Mouse (Mus musculus): ENCODE measurements around the gene Syngap1. TPM values are rescaled to one million over a fixed set of nuclear protein-coding genes. Genes with fewer than 3 reads are reported as not detected.

The Syngap1 gene
- polyA plus RNA-seq, 1 experiment from 2014 or later, result 1.6 TPM

DNA sequence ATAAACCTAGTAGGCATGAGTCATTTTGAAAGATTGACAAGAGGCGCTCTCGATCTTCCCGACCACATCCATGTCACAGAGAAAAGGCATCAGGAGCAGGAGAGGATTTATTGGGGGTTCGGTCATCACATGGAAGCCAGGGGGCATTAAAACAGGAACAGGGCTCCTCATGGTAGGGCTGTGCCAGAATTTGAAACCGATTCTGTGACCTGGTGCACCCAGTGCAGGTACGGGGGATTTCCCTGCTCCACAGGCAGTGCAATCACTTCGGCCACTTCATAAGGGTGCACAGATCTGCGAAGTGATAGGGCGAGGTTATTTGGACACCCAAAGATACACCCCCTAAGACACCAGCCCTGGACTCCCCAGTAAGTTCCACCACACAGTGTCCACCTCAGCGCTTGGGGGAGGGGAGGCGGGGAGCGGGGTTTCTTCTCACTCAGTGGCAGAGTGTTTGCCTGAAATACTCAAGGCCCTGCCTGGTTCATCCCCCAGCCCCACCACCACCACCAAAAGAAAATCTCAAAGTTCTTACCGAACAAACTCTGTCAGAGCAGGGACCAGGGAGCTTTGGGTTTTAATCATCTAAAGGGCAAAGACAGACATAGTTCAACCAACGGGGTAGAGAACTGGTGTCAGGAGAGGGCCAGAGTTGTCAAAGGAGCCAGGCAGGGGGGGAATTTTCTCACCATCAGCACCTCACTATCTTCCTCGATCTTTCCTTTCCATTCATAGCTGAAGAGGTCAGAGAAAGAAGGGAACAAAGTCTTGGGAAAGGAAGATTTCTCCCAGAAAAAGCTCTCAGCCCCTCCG, 3.0 kb upstream of the Syngap1 start:
- H3K4me3 ChIP-seq, result peak overlapping the region; percentile 69
- ATAC-seq (ENCODE audit: insufficient number of reproducible peaks, low FRiP score, low TSS enrichment, low read depth), result no peak
- peak overlapping the region; percentile 39 for H3K9ac ChIP-seq
- peaks cover 55% of the 10 kb centered on the region for H3K4me1 ChIP-seq
- 50% methylated on average over 16 of the region's 16 CpGs for WGBS
- H3K9me3 ChIP-seq, result no peaks in the 10 kb centered on the region
- H3K36me3 ChIP-seq, result peaks cover 33% of the 10 kb centered on the region
- peak overlapping the region; percentile 92; the same call in 1 of the 2 replicates for H3K27ac ChIP-seq
- H3K27me3 ChIP-seq, result no peaks in the 10 kb centered on the region
- H3K4me2 ChIP-seq, result peak overlapping the region; percentile 78

GRCm38 (mm10) chr17:26938731-26939130, 2.3 kb upstream of the Syngap1 start:
- H3K36me3 ChIP-seq, result peaks cover 33% of the 10 kb centered on the region
- no peaks in the 10 kb centered on the region for H3K9me3 ChIP-seq
- peak overlapping the region; percentile 92 for H3K27ac ChIP-seq
- WGBS, result under 1% methylated on average over 22 of the region's 22 CpGs
- H3K4me2 ChIP-seq, result peak overlapping the region; percentile 78
- ATAC-seq (ENCODE audit: insufficient number of reproducible peaks, low FRiP score, low TSS enrichment, low read depth), result no peak
- H3K9ac ChIP-seq, result peak overlapping the region; percentile 39
- peak overlapping the region; percentile 69 for H3K4me3 ChIP-seq
- no peaks in the 10 kb centered on the region for H3K27me3 ChIP-seq
- peaks cover 50% of the 10 kb centered on the region for H3K4me1 ChIP-seq

DNA sequence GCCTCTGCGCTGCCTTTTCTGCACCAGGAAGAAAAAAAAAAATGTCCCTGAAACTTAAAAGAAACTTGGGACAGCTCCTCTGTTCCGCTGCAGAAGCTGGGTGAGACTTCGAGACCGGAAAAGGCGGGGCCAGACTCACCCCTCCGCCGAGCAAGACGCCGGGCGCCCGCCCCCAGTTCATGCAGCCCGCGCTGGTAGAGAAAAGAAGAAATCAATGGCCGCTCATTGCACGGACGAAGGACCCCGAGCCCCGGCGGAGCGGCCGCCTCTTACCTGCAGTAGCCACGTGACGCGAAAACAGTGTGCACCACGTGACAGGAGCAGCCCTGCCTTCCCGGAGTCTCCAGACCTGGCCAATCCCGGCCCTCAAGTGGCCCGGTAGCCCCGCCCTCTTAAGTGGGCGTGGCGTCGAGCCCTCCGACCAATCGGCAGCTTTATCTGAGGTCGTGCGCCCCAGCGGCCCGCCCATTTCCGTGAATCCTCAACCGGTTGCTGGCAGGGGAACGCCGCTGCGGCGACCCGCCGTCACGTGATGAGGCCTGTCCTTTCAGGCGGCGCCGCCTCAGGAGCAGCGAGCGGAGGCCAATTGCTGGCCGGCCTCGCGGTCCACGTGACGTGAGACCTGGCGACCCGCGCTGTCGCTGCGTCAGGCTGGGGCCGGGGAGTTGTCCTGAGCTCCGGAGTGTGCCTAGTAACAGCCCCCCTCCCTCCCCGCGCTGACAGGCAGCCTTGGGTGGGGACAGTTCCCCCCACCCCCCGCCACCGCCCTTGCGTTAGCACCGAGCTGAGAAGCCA, 1.7 kb upstream of the Syngap1 start, which contains the start of gene Cuta:
Gene Cuta, minus strand, starts transcription at position 392 of the 795 bp plus-strand sequence.
- peak within 1 kb of the TSS; percentile 69 for H3K4me3 ChIP-seq
- H3K9ac ChIP-seq, result peak within 1 kb of the TSS; percentile 64
- H3K27ac ChIP-seq, result peak within 1 kb of the TSS; percentile 95
- H3K9me3 ChIP-seq, result no peaks in the 10 kb centered on the region
- WGBS, result 0% methylated on average over 69 of the region's 70 CpGs
- H3K27me3 ChIP-seq, result no peaks in the 10 kb centered on the region
- peaks cover 43% of the 10 kb centered on the region for H3K4me1 ChIP-seq
- peak within 1 kb of the TSS; percentile 78 for H3K4me2 ChIP-seq
- peak; percentile 94 for ATAC-seq (ENCODE audit: insufficient number of reproducible peaks, low FRiP score, low TSS enrichment, low read depth)
- H3K36me3 ChIP-seq, result peaks cover 30% of the 10 kb centered on the region

DNA sequence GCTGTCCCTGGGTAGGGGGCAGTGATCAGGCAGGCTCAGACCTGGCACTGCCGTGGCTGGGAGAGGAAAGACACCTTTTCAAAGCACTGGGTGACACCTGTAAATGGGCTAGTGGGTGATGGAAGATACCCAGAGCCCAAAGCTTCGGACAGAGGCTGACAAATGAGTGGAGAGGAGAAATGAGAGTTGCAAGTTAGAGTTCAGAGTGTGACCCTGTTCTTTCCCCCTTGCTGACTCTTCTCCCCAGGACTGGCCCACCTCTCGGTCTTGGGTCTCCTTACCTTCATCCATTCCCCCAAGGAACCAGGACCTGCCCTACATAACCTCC, 1.1 kb upstream of the Syngap1 start:
- ATAC-seq (ENCODE audit: insufficient number of reproducible peaks, low FRiP score, low TSS enrichment, low read depth), result no peak
- 6% methylated on average over 3 of the region's 3 CpGs for WGBS
- peak overlapping the region; percentile 95 for H3K27ac ChIP-seq
- H3K36me3 ChIP-seq, result peaks cover 25% of the 10 kb centered on the region
- peak overlapping the region; percentile 64 for H3K9ac ChIP-seq
- H3K27me3 ChIP-seq, result no peaks in the 10 kb centered on the region
- peak overlapping the region; percentile 78 for H3K4me2 ChIP-seq
- peaks cover 41% of the 10 kb centered on the region for H3K4me1 ChIP-seq
- no peaks in the 10 kb centered on the region for H3K9me3 ChIP-seq
- H3K4me3 ChIP-seq, result peak overlapping the region; percentile 69

GRCm38 (mm10) chr17:26941841-26942570, 953 bp downstream of the Syngap1 start:
- Histone ChIP-seq H3K27me3 (no peaks in the 10 kb centered on the region), H3K4me3 (peak overlapping the region; percentile 69), H3K27ac (peak overlapping the region; percentile 95), H3K4me2 (peak overlapping the region; percentile 78), H3K36me3 (peaks cover 5% of the 10 kb centered on the region), H3K9me3 (no peaks in the 10 kb centered on the region), H3K9ac (no peak overlapping the region), H3K4me1 (peaks cover 52% of the 10 kb centered on the region)
- no peak for ATAC-seq (ENCODE audit: insufficient number of reproducible peaks, low FRiP score, low TSS enrichment, low read depth)
- 13% methylated on average over 4 of the region's 4 CpGs for WGBS

DNA sequence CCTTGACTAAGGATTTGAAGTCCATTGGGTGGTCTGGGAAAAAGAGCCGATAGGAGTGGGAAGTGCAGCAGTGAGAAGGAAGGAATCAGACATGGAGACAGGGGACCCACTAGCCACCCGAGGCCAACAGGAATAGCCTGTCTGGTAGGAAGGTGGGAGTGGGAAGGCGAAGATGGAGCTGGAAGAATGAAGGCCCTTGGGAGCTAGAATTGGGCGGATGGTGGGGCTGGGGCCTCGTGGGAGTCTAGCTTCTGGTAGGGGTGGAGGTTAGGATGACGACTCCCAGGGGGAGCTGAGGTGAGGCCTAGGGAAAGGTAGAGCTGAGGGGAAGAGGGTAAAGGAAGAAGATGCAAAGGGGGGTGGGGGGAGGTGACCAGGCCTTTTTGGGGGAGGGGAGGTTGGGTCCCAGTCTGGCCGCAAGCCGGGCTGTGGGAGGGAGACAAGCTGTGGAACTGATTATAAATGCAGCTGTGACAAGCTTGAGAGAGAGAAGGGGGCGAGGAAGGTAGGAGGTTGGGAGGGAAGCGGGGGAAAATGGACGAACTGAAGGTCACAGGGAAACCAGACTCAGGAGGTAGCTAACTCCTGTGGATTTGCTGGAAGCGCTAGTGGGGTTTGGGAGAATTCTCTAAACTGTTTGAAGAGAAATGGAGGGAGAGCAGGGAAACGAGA, 4.9 kb downstream of the Syngap1 start:
- H3K9ac ChIP-seq, result peak overlapping the region; percentile 50; the same call in 1 of the 2 replicates
- peak overlapping the region; percentile 45 for H3K4me3 ChIP-seq
- peak overlapping the region; percentile 76 for H3K4me2 ChIP-seq
- no peaks in the 10 kb centered on the region for H3K36me3 ChIP-seq
- peak overlapping the region; percentile 75 for H3K27ac ChIP-seq
- no peak for ATAC-seq (ENCODE audit: insufficient number of reproducible peaks, low FRiP score, low TSS enrichment, low read depth)
- WGBS, result 28% methylated on average over 13 of the region's 13 CpGs
- no peaks in the 10 kb centered on the region for H3K27me3 ChIP-seq
- H3K9me3 ChIP-seq, result no peaks in the 10 kb centered on the region
- H3K4me1 ChIP-seq, result peaks cover 54% of the 10 kb centered on the region

DNA sequence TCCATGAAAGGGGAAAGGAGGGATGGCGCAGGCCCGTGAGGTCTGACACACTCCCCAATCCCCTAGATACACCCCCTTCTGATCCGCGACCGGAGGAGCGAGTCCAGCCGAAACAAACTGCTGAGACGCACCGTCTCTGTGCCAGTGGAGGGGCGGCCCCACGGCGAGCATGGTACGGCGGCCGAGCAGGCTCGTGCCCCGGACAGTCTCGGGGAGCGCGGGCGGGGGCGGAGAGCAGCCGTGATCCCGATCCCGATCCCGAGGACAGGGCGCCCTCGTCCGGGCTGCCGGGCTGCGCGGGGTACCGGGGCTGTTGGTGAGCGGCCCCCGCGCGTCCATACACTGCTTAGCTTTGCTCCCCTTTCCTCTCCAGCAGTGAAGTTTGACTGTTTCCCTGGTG, 5.5 kb downstream of the Syngap1 start:
- Histone ChIP-seq H3K4me3 (peak overlapping the region; percentile 45), H3K27me3 (no peaks in the 10 kb centered on the region), H3K9ac (peak overlapping the region; percentile 50), H3K4me2 (peak overlapping the region; percentile 76), H3K36me3 (no peaks in the 10 kb centered on the region), H3K4me1 (peaks cover 58% of the 10 kb centered on the region), H3K9me3 (no peaks in the 10 kb centered on the region), H3K27ac (peak overlapping the region; percentile 75)
- whole genome bisulfite sequencing, result 1% methylated on average over 37 of the region's 37 CpGs
- peak; percentile 14; the same call in 1 of the 2 replicates for ATAC-seq (ENCODE audit: insufficient number of reproducible peaks, low FRiP score, low TSS enrichment, low read depth)

- H3K36me3 ChIP-seq, result no peaks in the 10 kb centered on the region
- WGBS, result 60% methylated on average over 12 of the region's 12 CpGs
- H3K9me3 ChIP-seq, result no peaks in the 10 kb centered on the region
- no peaks in the 10 kb centered on the region for H3K27me3 ChIP-seq
- ATAC-seq (ENCODE audit: insufficient number of reproducible peaks, low FRiP score, low TSS enrichment, low read depth), result no peak
- H3K27ac ChIP-seq, result peak overlapping the region; percentile 75
- peaks cover 63% of the 10 kb centered on the region for H3K4me1 ChIP-seq
- H3K4me3 ChIP-seq, result peak overlapping the region; percentile 45
- peak overlapping the region; percentile 76 for H3K4me2 ChIP-seq
- H3K9ac ChIP-seq, result no peak overlapping the region
Observed at GRCm38 (mm10) chr17:26947231-26948100, 6.4 kb downstream of the Syngap1 start.

DNA sequence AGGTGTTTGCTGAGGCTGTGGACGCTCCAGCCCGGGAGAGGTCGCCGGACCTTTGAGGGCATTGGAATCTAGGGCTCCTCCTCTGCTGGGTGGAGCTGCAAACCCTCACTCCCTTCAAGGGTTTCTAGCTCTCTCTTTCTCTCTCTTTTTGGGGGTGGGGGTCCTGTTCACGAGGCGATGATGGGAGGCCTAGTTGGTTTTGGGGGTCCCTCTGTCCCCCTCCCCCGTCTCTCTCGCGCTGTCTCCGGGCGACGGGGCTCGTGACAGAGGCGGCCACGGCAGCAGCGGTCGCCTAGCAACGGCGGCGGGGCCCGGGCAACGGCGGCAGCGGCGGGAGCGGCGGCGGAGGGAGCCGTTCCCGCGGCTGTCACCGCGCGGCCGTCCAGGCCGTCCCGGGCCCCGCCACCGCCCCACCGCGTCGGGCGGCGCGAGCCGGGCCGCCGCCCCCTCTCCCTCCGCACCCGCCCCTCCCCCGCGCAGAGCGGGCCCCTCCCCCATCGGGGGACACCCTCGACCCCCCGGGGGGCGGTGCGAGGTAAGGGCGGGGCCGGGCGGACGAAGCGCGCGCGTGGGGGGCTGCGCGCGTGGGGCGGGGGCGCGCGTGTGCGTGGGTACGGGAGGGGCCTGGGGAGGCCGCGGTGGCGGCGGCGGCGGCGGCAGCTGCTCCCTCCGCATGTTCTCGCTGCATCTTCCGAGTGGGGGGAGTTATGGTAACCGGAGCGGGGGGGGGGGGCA, 7.4 kb downstream of the Syngap1 start:
- no peaks in the 10 kb centered on the region for H3K9me3 ChIP-seq
- H3K4me1 ChIP-seq, result peaks cover 72% of the 10 kb centered on the region
- no peaks in the 10 kb centered on the region for H3K36me3 ChIP-seq
- WGBS, result 1% methylated on average over 40 of the region's 87 CpGs
- H3K27ac ChIP-seq, result peak overlapping the region; percentile 75
- peak overlapping the region; percentile 95 for H3K4me2 ChIP-seq
- no peaks in the 10 kb centered on the region for H3K27me3 ChIP-seq
- no peak for ATAC-seq (ENCODE audit: insufficient number of reproducible peaks, low FRiP score, low TSS enrichment, low read depth)
- peak overlapping the region; percentile 64 for H3K9ac ChIP-seq
- H3K4me3 ChIP-seq, result peak overlapping the region; percentile 69

DNA sequence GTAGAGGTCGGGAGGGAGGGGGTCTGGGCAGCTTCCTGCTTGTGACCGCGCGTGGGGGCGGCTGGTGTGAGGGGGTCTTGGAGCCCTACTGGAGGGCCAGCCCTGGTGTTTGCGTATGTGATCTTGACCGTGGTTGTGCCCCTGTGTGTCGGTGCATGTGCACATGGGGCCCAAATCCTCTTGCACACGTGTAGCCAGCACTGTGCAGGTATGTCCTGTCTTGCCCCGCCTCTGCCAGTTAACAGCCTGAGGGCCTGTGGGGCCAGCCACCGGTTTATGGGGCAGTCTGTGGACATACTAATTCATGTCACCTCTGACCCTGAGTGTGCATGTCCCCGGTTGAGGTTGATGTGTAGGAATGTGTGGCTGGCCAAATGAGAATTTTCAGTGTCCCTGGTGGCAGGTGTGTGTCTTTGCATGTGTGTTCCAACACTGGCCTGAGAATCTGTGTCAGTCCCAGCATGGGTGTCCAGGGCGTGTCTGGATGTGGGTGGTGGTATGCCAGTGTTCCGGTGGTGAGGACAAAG, 8.1 kb downstream of the Syngap1 start:
- no peak for ATAC-seq (ENCODE audit: insufficient number of reproducible peaks, low FRiP score, low TSS enrichment, low read depth)
- Histone ChIP-seq H3K36me3 (no peaks in the 10 kb centered on the region), H3K4me3 (peak overlapping the region; percentile 69), H3K9me3 (no peaks in the 10 kb centered on the region), H3K9ac (peak overlapping the region; percentile 64), H3K27ac (peak overlapping the region; percentile 75), H3K4me1 (peaks cover 78% of the 10 kb centered on the region), H3K4me2 (peak overlapping the region; percentile 95), H3K27me3 (no peaks in the 10 kb centered on the region)
- WGBS, result 4% methylated on average over 14 of the region's 14 CpGs
